Mouse (Mus musculus) hindbrain, embryonic 14.5 days (tissue): ENCODE data around the gene Lmntd1. TPM values are rescaled to one million over a fixed set of nuclear protein-coding genes. Genes with fewer than 3 reads are reported as not detected.

ENCODE experiments used
- ATAC-seq: fragments of 200-750 bp; cut with Nextera tagmentation; 2 replicates; pipeline ENCODE4 v1.8.0; 2017; ENCODE audit warnings: moderate number of reproducible peaks, mild to moderate bottlenecking, moderate TSS enrichment, moderate library complexity; ENCODE audit not compliant: low FRiP score
- DNase-seq: peaks from one replicate; pipeline ENCODE4 v3.0.0-alpha.2; 2015; ENCODE audit warnings: low spot score
- H3K27ac ChIP-seq: fragments of 300-500 bp; sonication (generic); 2 replicates; pipeline ENCODE4 v1.5.1; 2014; ENCODE audit warnings: mild to moderate bottlenecking, moderate library complexity
- H3K27me3 ChIP-seq: fragments of 300-500 bp; sonication (generic); 2 replicates; pipeline ENCODE4 v1.6.1; 2014; ENCODE audit warnings: mild to moderate bottlenecking, low read length, mixed read lengths; ENCODE audit not compliant: control insufficient read depth, insufficient read depth
- H3K36me3 ChIP-seq: fragments of 300-500 bp; sonication (generic); replicated peaks from 2 replicates; pipeline ENCODE4 v1.6.1; 2014; ENCODE audit not compliant: control insufficient read depth, insufficient read depth
- H3K4me1 ChIP-seq: fragments of 300-500 bp; sonication (generic); replicated peaks from 2 replicates; pipeline ENCODE4 v1.6.1; 2014; ENCODE audit warnings: antibody characterized with exemption, low read length, mixed read lengths; ENCODE audit not compliant: control insufficient read depth, insufficient read depth
- H3K4me2 ChIP-seq: fragments of 300-500 bp; sonication (generic); replicated peaks from 2 replicates; pipeline ENCODE4 v1.6.1; 2014; ENCODE audit warnings: mild to moderate bottlenecking, moderate library complexity
- H3K4me3 ChIP-seq: fragments of 300-500 bp; sonication (generic); replicated peaks from 2 replicates; pipeline ENCODE4 v1.5.1; 2014; ENCODE audit warnings: mild to moderate bottlenecking, low read length
- H3K9ac ChIP-seq: fragments of 300-500 bp; sonication (generic); 2 replicates; pipeline ENCODE4 v1.6.1; 2014
- H3K9me3 ChIP-seq: fragments of 300-500 bp; sonication (generic); 2 replicates; pipeline ENCODE4 v1.6.1; 2016; ENCODE audit warnings: low read length; ENCODE audit not compliant: control insufficient read depth
- WGBS: fragments of 180-500 bp; shearing (Covaris S2); extraction: QIAGEN DNeasy Blood & Tissue Kit; methylation state at CpG from one replicate; pipeline ENCODE4 v1.1.7; 2014; 5-methylcytosine and 5-hydroxymethylcytosine counted together
- polyA plus RNA-seq: library from polyadenylated mRNA; unstranded; fragments of >200 nt; fragmentation: Nextera tagmentation; extraction: Ambion mirVana; gene quantifications from 2 replicates; pipeline ENCODE4 v1.2.1, GENCODE M21; 2014

Lmntd1 gene
- polyA plus RNA-seq, 1 experiment from 2014 or later = 1.3 TPM

DNA sequence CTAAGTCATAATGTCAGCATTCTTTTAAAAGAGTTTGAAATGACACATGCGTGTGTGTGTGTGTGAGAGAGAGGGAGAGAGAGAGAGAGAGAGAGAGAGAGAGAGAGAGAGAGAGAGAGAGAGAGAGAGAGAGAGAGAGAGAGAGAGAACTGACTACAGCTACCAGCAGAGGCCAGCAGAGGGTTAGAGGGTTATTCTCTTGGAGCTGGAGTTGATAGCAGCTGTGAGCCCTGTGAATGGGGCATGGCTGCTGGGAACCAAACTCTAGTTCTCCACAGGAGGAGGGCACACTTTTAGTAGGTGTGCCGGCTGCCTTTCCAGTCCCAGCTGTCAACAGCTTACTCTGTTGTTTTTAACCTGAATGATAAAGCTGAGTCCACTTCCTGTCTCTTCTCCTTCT is 242.1 kb downstream of the Lmntd1 start:
- WGBS = 67% methylated on average over 2 of the region's 2 CpGs
- no peaks in the 10 kb centered on the region for H3K4me1 ChIP-seq
- no peak for ATAC-seq
- H3K27ac ChIP-seq = no peak overlapping the region
- no peak overlapping the region for H3K4me2 ChIP-seq
- H3K9ac ChIP-seq = no peak overlapping the region
- no peaks in the 10 kb centered on the region for H3K27me3 ChIP-seq
- no peaks in the 10 kb centered on the region for H3K9me3 ChIP-seq
- no peak overlapping the region for H3K4me3 ChIP-seq
- DNase-seq = no peak
- no peaks in the 10 kb centered on the region for H3K36me3 ChIP-seq

DNA sequence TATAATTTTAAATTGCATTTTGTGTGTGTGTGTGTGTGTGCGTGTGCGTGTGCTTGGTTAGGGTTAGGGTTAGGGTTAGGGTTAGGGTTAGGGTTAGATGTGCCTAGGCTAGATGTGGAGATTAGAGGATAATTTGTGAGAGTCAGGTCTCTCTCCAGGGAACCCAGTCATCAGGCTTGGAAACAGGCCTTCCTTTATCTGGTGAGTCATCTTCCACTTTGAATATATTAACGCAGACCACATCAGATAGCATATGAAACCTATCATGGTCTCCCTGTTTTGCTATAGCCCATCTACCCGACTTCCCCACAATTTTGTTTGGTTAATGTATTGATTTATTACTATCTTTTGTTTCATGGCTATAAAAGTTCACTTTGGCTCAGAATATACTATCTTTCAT is 242.5 kb downstream of the Lmntd1 start:
- Histone ChIP-seq H3K27me3 (no peaks in the 10 kb centered on the region), H3K4me3 (no peak overlapping the region), H3K9ac (no peak overlapping the region), H3K9me3 (no peaks in the 10 kb centered on the region), H3K4me1 (no peaks in the 10 kb centered on the region), H3K4me2 (no peak overlapping the region), H3K27ac (no peak overlapping the region), H3K36me3 (no peaks in the 10 kb centered on the region)
- WGBS = 86% methylated on average over 4 of the region's 4 CpGs
- ATAC-seq (no peak), DNase-seq (no peak)

DNA sequence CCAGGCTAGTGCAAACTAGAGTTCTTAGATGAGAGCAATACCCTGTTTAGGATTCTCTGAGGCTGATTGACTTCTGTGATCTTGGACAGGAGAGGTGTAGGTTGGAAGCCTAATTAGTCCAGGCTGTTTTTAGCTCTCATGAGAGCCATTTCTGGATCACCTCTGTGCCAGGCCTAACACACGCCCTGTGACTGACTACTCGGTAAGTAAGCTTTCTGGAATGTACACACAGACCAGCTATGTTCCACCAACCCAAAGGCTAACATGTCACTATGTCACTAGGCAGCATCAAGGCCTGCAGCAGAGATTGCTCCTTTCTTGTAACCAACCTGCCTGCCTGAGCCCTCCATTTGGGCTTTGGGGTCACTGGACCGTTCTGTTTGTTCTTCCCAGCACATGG is 243.8 kb downstream of the Lmntd1 start:
- WGBS = 79% methylated on average over 3 of the region's 3 CpGs
- H3K4me2 ChIP-seq = no peak overlapping the region
- H3K9ac ChIP-seq = no peak overlapping the region
- H3K27me3 ChIP-seq = no peaks in the 10 kb centered on the region
- no peak overlapping the region for H3K27ac ChIP-seq
- H3K4me3 ChIP-seq = no peak overlapping the region
- no peak for ATAC-seq
- H3K4me1 ChIP-seq = no peaks in the 10 kb centered on the region
- H3K9me3 ChIP-seq = no peaks in the 10 kb centered on the region
- DNase-seq = no peak
- H3K36me3 ChIP-seq = no peaks in the 10 kb centered on the region

DNA sequence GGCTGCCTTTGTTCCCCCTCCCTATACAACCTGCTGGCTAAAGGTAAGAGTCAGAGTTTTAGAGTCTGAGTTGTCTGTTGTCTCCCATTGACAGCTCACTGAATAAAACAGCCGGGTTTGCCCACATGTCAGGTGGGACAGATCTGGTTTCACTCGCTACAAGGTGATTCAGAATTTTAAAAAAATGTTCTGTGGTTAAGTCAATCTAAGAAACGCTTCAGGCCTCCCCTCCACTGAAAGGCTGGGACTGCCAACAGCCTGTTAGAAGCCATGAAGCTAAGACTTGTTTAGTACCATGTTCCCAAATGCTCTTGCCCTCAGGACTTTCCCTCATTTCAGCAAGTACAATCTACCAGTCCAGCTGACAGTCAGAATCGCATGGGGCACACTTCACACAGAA is 244.8 kb downstream of the Lmntd1 start:
- ATAC-seq = no peak
- Histone ChIP-seq H3K4me3 (no peak overlapping the region), H3K9me3 (no peaks in the 10 kb centered on the region), H3K36me3 (no peaks in the 10 kb centered on the region), H3K9ac (no peak overlapping the region), H3K27me3 (no peaks in the 10 kb centered on the region), H3K4me1 (no peaks in the 10 kb centered on the region), H3K4me2 (no peak overlapping the region), H3K27ac (no peak overlapping the region)
- no peak for DNase-seq
- WGBS = 73% methylated on average over 4 of the region's 4 CpGs

DNA sequence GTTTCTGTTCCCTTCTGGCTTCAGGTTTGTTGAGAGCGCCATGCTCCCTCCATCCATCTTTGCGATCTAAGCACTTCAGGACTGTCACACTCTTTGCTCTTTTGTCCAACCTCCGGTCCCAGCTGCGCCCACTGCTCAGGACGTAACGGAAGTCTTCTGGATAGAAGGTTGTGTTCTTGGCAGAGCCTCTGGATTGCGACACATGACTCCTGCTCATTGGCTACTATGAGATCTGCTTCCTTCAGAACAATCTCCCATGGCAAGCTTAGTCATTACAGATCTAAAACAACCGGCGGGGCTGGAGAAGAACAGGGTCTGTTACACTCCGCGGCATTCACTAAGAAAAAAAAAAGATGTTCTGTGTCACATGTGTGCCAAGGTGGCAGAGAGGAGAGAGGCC is 247.6 kb downstream of the Lmntd1 start:
- H3K4me2 ChIP-seq = no peak overlapping the region
- no peak overlapping the region for H3K27ac ChIP-seq
- H3K4me1 ChIP-seq = no peaks in the 10 kb centered on the region
- no peaks in the 10 kb centered on the region for H3K27me3 ChIP-seq
- DNase-seq (no peak), ATAC-seq (no peak)
- no peaks in the 10 kb centered on the region for H3K36me3 ChIP-seq
- no peaks in the 10 kb centered on the region for H3K9me3 ChIP-seq
- H3K9ac ChIP-seq = no peak overlapping the region
- no peak overlapping the region for H3K4me3 ChIP-seq
- 95% methylated on average over 11 of the region's 11 CpGs for WGBS

DNA sequence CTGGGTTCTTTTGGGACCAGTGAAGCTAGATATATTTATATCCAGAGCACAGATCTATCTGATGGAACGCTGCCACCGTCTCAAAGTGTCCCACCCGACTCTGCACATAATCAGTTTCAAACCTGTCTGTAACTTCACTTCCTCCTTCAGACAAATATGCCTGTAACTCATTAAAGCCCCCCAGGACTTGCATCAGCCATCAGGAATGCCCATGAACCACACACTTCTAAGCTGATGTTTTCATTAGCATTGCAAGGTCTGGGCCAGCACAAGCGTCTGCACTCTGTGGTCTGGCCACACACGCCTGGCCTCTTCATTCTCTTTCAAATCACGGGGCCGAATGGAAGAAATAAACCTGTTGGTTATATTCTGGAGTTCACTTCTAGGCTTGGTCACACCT is 250.4 kb downstream of the Lmntd1 start:
- 81% methylated on average over 7 of the region's 7 CpGs for WGBS
- ATAC-seq (no peak), DNase-seq (no peak)
- no peak overlapping the region for H3K27ac ChIP-seq
- H3K9me3 ChIP-seq = no peaks in the 10 kb centered on the region
- no peaks in the 10 kb centered on the region for H3K27me3 ChIP-seq
- H3K4me2 ChIP-seq = no peak overlapping the region
- H3K9ac ChIP-seq = no peak overlapping the region
- H3K4me1 ChIP-seq = no peaks in the 10 kb centered on the region
- H3K4me3 ChIP-seq = no peak overlapping the region
- no peaks in the 10 kb centered on the region for H3K36me3 ChIP-seq

DNA sequence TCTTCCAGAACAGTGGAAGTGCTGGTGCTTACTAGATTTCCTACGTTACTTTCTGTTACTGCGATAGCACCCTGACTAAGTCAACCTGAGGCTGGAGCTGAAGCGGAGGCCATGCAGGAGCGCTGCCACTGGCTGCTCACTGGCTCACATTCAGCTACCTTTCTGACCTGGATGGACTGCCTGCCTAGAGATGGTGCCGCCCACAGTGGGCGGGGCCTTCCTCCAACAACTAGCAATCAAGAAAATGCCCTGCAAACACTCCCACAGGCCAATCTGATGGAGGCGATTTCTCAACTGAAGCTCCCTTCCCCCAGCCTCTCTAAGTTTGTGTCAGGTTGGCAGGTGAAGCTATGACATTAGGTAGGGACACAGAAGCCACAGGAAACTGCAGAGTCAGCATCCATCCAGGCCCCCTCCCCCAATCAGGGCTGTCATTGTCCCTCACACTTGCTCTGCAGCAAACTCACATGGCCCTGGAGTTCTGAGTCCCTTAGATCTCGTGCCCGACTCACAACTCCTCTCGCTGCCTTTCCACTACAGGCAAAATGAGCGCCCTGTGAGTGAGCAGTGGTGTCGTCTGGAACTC is 252.9 kb downstream of the Lmntd1 start:
- Histone ChIP-seq H3K9me3 (no peaks in the 10 kb centered on the region), H3K27ac (no peak overlapping the region), H3K4me2 (no peak overlapping the region), H3K27me3 (no peaks in the 10 kb centered on the region), H3K4me3 (no peak overlapping the region), H3K36me3 (no peaks in the 10 kb centered on the region), H3K9ac (no peak overlapping the region), H3K4me1 (no peaks in the 10 kb centered on the region)
- DNase-seq (no peak), ATAC-seq (no peak)
- WGBS = 67% methylated on average over 12 of the region's 12 CpGs

DNA sequence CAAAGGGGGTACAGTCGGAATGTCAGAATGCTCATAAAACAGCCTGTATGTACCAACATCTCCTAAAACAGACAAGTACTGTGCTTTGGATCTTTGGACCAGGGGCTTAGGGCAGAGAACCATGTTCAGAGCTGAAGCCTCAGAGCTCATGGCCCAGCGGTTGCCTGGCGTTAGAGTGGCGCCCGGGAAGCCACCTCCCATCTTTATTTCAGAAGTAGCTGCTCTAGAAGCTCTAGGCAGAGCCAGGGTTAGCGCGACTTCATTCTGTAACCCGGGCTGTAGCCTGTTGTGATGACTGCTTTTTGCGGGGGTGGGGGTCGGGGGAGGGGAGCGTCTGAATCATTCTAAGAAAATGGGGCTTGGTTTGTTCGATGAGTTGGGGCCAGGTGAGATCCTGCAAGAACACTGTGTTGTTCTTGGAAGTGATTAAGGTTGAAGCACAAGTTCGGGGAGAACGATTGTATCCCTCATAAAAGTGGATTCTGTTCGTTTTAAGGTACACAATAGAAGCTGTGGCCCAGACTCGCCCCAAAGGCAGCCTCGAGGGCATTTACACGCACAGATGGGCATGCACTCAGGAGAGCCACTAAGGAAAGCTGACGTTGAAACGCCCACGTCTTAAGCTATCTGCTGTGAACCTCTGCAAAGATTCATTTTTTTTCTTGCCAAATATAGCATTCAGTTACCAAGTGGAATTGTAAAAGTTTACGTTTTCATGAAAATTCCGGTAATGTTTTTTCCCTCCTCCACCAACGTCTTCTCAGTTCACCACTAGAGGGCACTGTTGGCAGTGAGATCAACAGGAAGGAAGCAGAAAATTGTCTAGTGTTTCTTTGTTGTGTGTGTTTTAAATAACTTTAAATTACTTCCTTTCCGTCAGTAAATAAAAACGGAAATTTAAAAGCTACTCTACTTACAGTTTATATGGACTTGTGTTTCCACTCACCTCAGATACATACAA is 254.4 kb downstream of the Lmntd1 start:
- H3K9ac ChIP-seq = no peak overlapping the region
- DNase-seq (peak; percentile 87), ATAC-seq (no peak)
- H3K27ac ChIP-seq = no peak overlapping the region
- 40% methylated on average over 26 of the region's 26 CpGs for WGBS
- no peaks in the 10 kb centered on the region for H3K36me3 ChIP-seq
- H3K9me3 ChIP-seq = peaks cover 5% of the 10 kb centered on the region; the same call in 1 of the 2 replicates
- no peaks in the 10 kb centered on the region for H3K4me1 ChIP-seq
- H3K27me3 ChIP-seq = no peaks in the 10 kb centered on the region
- H3K4me2 ChIP-seq = peak overlapping the region; percentile 22; the same call in 1 of the 2 replicates
- H3K4me3 ChIP-seq = no peak overlapping the region

DNA sequence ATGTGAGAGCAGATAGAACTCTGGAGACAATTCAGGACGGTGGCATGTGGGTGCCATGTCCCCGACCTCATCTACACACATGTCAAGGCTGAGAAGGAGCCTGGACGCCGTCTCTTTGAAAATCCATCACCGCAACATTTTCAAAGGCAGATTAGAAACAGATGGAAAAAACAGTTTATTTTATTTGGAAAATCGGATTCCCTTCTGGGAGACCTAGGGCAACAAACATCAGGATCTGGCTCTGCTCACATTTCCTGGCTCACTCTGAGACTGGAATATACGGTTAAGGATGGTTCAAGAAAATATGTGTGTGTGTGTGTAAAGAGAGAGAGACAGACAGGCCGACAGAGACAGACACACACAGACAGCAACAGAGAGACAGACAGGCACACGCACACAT is 256.1 kb downstream of the Lmntd1 start:
- DNase-seq (no peak), ATAC-seq (no peak)
- 76% methylated on average over 9 of the region's 9 CpGs for WGBS
- H3K9ac ChIP-seq = no peak overlapping the region
- H3K27me3 ChIP-seq = no peaks in the 10 kb centered on the region
- peaks cover 5% of the 10 kb centered on the region; the same call in 1 of the 2 replicates for H3K9me3 ChIP-seq
- no peak overlapping the region for H3K4me2 ChIP-seq
- H3K27ac ChIP-seq = no peak overlapping the region
- no peaks in the 10 kb centered on the region for H3K36me3 ChIP-seq
- H3K4me3 ChIP-seq = no peak overlapping the region
- no peaks in the 10 kb centered on the region for H3K4me1 ChIP-seq
